Mouse (Mus musculus) lung, embryonic 16.5 days (tissue): ENCODE measurements around the gene Dnaaf5. TPM values are rescaled to one million over a fixed set of nuclear protein-coding genes. Genes with fewer than 3 reads are reported as not detected.

Experiments
- ATAC-seq: fragments of 200-750 bp; cut with Nextera tagmentation; 2 replicates; pipeline ENCODE4 v1.8.0; 2017; ENCODE audit warnings: low read depth, mild to moderate bottlenecking, moderate library complexity
- H3K27ac ChIP-seq: fragments of 300-500 bp; sonication (generic); 2 replicates; pipeline ENCODE4 v1.5.1; 2014; ENCODE audit warnings: mild to moderate bottlenecking, control low read depth, low read length
- H3K27me3 ChIP-seq: fragments of 300-500 bp; sonication (generic); 2 replicates; pipeline ENCODE4 v1.6.1; 2014; ENCODE audit warnings: low read depth, low read length, mixed read lengths; ENCODE audit not compliant: control insufficient read depth, insufficient read depth
- H3K36me3 ChIP-seq: fragments of 300-500 bp; sonication (generic); 2 replicates; pipeline ENCODE4 v1.6.1; 2014; ENCODE audit warnings: low read length; ENCODE audit not compliant: control insufficient read depth, insufficient read depth
- H3K4me1 ChIP-seq: fragments of 300-500 bp; sonication (generic); replicated peaks from 2 replicates; pipeline ENCODE4 v1.6.1; 2014; ENCODE audit warnings: low read length, mixed read lengths; ENCODE audit not compliant: control insufficient read depth, insufficient read depth
- H3K4me2 ChIP-seq: fragments of 300-500 bp; sonication (generic); 2 replicates; pipeline ENCODE4 v1.6.1; 2014; ENCODE audit warnings: low read depth, low read length, control low read depth
- H3K4me3 ChIP-seq: fragments of 300-500 bp; sonication (generic); 2 replicates; pipeline ENCODE4 v1.5.1; 2014; ENCODE audit warnings: mild to moderate bottlenecking, low read length, control low read depth
- H3K9ac ChIP-seq: fragments of 300-500 bp; sonication (generic); 2 replicates; pipeline ENCODE4 v1.6.1; 2014; ENCODE audit warnings: low read length, control low read depth
- H3K9me3 ChIP-seq: fragments of 300-500 bp; sonication (generic); 2 replicates; pipeline ENCODE4 v1.6.1; 2016; ENCODE audit warnings: low read length; ENCODE audit not compliant: control insufficient read depth
- WGBS: fragments of 180-500 bp; shearing (Covaris S2); extraction: QIAGEN DNeasy Blood & Tissue Kit; methylation state at CpG from one replicate; pipeline ENCODE4 v1.1.7; 2014; 5-methylcytosine and 5-hydroxymethylcytosine counted together
- polyA plus RNA-seq: library from polyadenylated mRNA; unstranded; fragments of >200 nt; fragmentation: Nextera tagmentation; extraction: Ambion mirVana; gene quantifications from 2 replicates; pipeline ENCODE4 v1.2.1, GENCODE M21; 2015

The Dnaaf5 gene
- polyA plus RNA-seq, 1 experiment from 2014 or later = 5.8 TPM

DNA sequence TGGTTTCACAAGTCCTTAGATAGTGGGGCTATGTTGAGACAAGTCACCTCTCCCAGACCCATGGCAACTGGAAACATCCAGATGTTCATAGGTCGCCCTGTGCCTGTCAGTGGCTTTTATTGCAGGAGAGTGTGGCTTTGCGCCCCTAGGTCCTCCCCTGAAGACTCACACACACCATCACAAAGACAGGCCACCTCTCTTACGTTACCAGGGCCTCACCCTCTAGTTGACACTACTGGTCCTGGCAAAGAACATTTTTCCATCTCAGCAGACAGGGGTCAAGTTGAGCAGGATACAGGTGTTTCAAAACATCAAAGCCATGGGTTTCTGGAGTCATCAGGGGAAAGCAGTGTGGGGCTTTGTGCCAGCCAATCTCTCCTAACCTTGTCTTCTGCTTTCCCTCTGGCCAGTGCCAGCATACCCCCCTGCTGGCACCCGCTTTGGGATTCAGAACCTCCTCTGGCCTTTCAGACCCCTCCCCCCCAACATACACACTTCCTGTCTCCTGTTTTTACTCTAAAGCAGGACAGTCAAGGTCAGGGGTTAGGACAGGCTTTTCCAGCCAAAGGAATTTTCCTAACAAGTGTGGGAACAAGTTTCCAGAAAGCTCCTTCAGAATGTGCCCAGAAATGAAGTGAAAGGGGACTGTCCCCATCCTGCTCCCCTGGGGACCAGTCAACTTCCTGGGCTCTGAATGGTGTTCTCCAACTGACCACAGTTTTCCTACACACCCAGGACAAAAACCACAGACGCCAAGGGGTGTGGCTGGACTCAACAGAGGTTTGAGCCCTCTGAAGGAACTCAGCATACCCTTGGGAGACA lies 31.7 kb upstream of the Dnaaf5 start:
- Histone ChIP-seq H3K27me3 (no peaks in the 10 kb centered on the region), H3K9ac (no peak overlapping the region), H3K36me3 (no peaks in the 10 kb centered on the region), H3K4me3 (no peak overlapping the region), H3K4me1 (no peaks in the 10 kb centered on the region; the same call in 1 of the 2 replicates), H3K4me2 (no peak overlapping the region), H3K27ac (no peak overlapping the region), H3K9me3 (no peaks in the 10 kb centered on the region)
- ATAC-seq = peak; percentile 49
- WGBS = 69% methylated on average over 5 of the region's 5 CpGs

DNA sequence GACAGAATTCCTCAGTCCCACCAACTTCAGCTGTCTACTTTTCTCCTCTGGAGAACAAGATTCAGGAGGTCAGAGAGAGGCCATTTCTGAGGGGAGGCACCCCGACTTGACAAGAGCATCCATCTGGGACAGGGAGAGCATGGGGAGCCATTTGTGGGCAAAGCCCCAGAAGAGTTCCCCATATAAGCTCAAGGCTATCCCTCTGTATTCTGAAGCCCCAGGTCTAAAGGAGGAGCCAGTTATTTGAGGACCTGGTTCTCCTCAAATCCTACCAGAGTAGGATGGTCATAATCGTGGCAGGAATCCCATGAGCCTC lies 31.1 kb upstream of the Dnaaf5 start:
- no peaks in the 10 kb centered on the region for H3K36me3 ChIP-seq
- H3K9me3 ChIP-seq = no peaks in the 10 kb centered on the region
- ATAC-seq = no peak
- H3K4me1 ChIP-seq = no peaks in the 10 kb centered on the region; the same call in 1 of the 2 replicates
- H3K4me2 ChIP-seq = no peak overlapping the region
- H3K27ac ChIP-seq = no peak overlapping the region
- no peaks in the 10 kb centered on the region for H3K27me3 ChIP-seq
- 53% methylated on average over 2 of the region's 2 CpGs for WGBS
- no peak overlapping the region for H3K9ac ChIP-seq
- no peak overlapping the region for H3K4me3 ChIP-seq

DNA sequence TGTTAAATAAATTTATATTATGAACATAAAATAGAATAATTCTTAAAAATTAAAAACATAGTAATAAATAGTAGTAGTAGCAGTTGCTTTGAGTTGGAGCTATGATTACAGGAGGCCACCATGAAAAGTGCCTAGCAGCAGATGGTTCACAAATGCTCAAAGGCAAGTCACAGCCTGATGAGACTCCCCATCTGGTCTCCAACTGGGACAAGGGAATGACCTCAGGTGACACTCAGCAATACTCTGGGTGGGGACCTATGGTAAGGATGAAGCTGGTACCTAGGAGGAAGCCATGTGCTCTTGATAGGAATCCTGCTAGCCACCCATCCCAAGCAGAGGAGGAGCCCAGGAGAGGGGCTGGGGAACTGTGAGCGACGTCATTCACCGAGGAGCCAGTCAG lies 24.3 kb upstream of the Dnaaf5 start:
- no peaks in the 10 kb centered on the region for H3K36me3 ChIP-seq
- H3K4me2 ChIP-seq = no peak overlapping the region
- 60% methylated on average over 3 of the region's 3 CpGs for WGBS
- no peak for ATAC-seq
- no peak overlapping the region for H3K4me3 ChIP-seq
- H3K9ac ChIP-seq = no peak overlapping the region
- no peak overlapping the region for H3K27ac ChIP-seq
- H3K4me1 ChIP-seq = peaks cover 8% of the 10 kb centered on the region
- no peaks in the 10 kb centered on the region for H3K9me3 ChIP-seq
- H3K27me3 ChIP-seq = no peaks in the 10 kb centered on the region; the same call in 1 of the 2 replicates

DNA sequence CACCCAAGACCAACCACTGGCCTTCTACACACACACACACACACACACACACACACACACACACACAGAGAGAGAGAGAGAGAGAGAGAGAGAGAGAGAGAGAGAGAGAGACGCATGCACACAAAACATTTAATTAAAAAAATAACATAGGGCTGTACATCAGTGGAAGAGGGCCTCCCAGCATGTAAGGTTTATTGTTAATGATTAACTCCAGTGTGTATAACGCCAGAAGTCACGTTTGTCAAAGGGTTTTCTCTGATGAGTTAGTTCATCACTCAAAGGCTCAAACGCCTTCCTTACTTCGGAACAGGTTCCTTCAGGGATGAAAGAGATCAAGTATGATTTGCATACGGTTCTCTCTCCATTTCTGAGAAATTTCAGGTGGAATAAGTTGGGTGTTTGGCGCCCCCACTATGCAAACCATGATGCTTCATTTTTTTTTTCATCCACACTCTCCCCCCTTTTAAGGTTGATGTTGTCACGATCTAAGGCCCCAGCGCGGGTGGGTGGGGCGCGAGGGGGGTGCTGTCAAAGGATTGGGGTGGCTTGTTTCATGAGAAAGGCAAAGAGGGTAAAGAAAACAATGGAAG lies 21.5 kb upstream of the Dnaaf5 start:
- Histone ChIP-seq H3K27ac (no peak overlapping the region), H3K4me2 (peak overlapping the region; percentile 95), H3K4me1 (peaks cover 8% of the 10 kb centered on the region), H3K9ac (peak overlapping the region; percentile 77), H3K4me3 (peak overlapping the region; percentile 64), H3K36me3 (no peaks in the 10 kb centered on the region), H3K9me3 (no peaks in the 10 kb centered on the region), H3K27me3 (no peaks in the 10 kb centered on the region; the same call in 1 of the 2 replicates)
- no peak for ATAC-seq
- WGBS = 36% methylated on average over 12 of the region's 12 CpGs

DNA sequence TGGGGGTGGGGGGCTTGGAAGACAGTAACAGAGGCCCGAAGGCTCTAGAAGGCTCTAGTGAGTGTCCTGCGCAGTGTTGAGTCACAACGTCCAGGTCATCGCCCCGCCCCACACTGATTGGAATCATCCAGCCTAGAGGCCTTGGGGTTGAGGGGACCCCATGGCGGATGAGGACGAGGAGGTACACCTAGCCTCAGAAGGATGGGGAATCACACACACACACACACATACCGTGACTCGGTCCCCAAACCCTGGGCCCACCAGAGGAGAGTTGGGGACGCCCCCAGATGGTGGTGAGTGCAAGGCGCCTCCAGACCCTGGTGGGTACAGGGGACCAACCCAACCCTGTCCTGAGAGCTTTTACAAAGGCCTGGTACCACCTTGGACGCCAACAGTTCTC lies 20.9 kb upstream of the Dnaaf5 start:
- no peak overlapping the region for H3K27ac ChIP-seq
- H3K9ac ChIP-seq = peak overlapping the region; percentile 77
- H3K4me1 ChIP-seq = peaks cover 8% of the 10 kb centered on the region
- H3K9me3 ChIP-seq = no peaks in the 10 kb centered on the region
- H3K36me3 ChIP-seq = no peaks in the 10 kb centered on the region
- peak overlapping the region; percentile 95 for H3K4me2 ChIP-seq
- no peaks in the 10 kb centered on the region; the same call in 1 of the 2 replicates for H3K27me3 ChIP-seq
- peak overlapping the region; percentile 64 for H3K4me3 ChIP-seq
- ATAC-seq = peak; percentile 55
- WGBS = 7% methylated on average over 12 of the region's 12 CpGs

DNA sequence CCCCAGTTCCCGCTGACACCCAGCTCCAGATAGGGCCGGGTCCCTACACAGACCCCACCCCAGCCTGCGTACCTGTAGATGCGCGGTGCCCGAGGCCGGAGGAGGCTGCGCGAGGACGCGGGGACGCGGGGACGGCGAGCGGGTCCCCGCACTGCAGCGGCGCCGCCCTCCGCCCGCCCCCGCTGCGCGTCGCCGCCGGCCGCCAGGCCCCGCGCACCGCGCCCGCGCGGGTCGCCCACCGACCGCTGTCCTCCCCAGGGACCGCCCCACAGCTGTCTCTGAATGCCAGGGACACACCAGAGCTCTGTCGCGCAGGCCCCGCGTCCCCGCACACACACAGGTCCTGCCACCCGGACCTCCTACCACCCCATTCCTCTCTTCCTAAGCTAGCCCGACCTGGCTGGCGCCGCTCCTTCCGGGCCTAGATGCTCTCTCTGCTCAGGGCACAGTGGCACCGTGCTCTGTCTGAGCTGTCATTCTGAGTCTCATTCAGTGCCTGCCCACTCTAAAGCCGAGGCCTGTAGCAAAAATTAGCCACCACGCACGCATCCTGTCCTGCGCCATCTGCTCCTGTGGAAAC lies 20.4 kb upstream of the Dnaaf5 start:
- peak overlapping the region; percentile 64 for H3K4me3 ChIP-seq
- peak overlapping the region; percentile 77 for H3K9ac ChIP-seq
- 3% methylated on average over 48 of the region's 55 CpGs for WGBS
- H3K9me3 ChIP-seq = no peaks in the 10 kb centered on the region
- peak; percentile 75 for ATAC-seq
- no peaks in the 10 kb centered on the region; the same call in 1 of the 2 replicates for H3K27me3 ChIP-seq
- H3K4me2 ChIP-seq = peak overlapping the region; percentile 95
- H3K36me3 ChIP-seq = no peaks in the 10 kb centered on the region
- H3K27ac ChIP-seq = no peak overlapping the region
- H3K4me1 ChIP-seq = peaks cover 8% of the 10 kb centered on the region

DNA sequence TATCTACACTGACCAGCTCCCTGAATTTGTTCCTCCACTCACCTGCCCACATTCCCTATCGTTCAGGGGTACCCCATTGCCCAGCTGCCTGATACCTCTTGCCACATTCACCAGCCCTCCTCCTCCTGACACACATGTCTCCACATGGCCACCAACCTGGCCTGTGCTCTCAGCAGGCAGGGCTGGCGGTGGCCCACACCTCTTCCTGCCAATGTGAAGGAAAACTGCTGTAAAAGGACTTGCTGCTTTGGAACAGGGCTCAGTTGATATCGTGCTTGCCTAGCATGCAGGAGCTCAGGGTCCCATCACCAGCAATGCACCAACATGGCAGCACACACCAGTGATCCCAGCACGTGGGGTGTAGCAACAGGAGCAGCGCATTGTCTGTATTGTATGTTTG lies 19.7 kb upstream of the Dnaaf5 start:
- Histone ChIP-seq H3K27ac (no peak overlapping the region), H3K9ac (no peak overlapping the region), H3K4me2 (no peak overlapping the region), H3K27me3 (no peaks in the 10 kb centered on the region; the same call in 1 of the 2 replicates), H3K36me3 (no peaks in the 10 kb centered on the region), H3K9me3 (no peaks in the 10 kb centered on the region), H3K4me1 (peaks cover 8% of the 10 kb centered on the region), H3K4me3 (no peak overlapping the region)
- 68% methylated on average over 5 of the region's 5 CpGs for WGBS
- ATAC-seq = no peak

DNA sequence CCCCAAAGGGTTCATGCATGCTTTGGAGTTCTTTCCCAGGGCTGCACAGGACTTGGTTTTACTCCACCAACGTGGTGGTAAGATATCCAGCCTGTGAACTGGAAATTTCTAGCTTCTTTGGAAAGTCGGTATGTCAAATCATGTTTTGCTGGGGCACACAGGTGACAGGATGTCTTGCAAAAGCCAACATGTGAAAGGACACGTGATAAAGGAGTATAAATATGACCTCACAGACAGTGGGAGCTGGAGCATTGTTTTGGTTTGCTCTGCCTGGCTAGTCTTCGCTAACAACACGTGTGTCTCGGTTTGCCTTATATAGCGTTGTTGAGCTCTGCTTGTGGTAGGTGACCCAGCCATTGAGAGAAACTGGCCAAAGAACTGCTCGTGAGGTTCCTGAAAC lies 15.5 kb upstream of the Dnaaf5 start:
- WGBS = 72% methylated on average over 8 of the region's 8 CpGs
- Histone ChIP-seq H3K27ac (no peak overlapping the region), H3K36me3 (no peaks in the 10 kb centered on the region), H3K4me3 (no peak overlapping the region), H3K27me3 (no peaks in the 10 kb centered on the region; the same call in 1 of the 2 replicates), H3K9me3 (no peaks in the 10 kb centered on the region), H3K4me1 (peaks cover 7% of the 10 kb centered on the region; the same call in 1 of the 2 replicates), H3K4me2 (no peak overlapping the region), H3K9ac (no peak overlapping the region)
- ATAC-seq = no peak

DNA sequence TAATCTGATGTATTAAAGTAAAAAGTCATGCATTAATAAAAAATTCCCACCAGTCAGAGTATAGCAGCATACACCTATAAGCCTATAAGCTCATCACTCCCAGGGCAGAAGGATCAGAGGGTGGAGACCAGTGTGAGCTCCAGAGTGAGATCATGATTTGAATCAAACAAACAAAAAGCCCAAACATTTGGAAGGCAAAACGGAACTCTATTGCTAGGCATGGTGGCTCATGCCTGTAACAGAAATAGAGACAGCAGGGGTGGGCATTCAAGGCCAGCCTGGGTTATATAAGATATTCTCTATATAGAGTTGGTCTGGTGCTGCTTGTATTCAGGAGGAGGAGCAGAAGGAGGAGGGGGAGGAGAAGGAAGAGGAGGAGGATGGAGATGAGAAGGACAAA lies 13.7 kb upstream of the Dnaaf5 start:
- Histone ChIP-seq H3K4me2 (no peak overlapping the region), H3K36me3 (no peaks in the 10 kb centered on the region), H3K27me3 (no peaks in the 10 kb centered on the region), H3K9me3 (no peaks in the 10 kb centered on the region), H3K4me3 (no peak overlapping the region), H3K4me1 (peaks cover 12% of the 10 kb centered on the region), H3K9ac (no peak overlapping the region), H3K27ac (no peak overlapping the region)
- no peak for ATAC-seq
- 33% methylated on average over 1 of the region's 1 CpGs for WGBS
